Mouse (Mus musculus) cortical plate, adult 2 months (tissue): ENCODE data around the gene Inpp5a. TPM values are rescaled to one million over a fixed set of nuclear protein-coding genes. Genes with fewer than 3 reads are reported as not detected.

Experiments
- H3K27ac ChIP-seq: fragments of 200-500 bp; 2 replicates; pipeline ENCODE4 v1.5.1; 2012; ENCODE audit warnings: low read length, control low read depth, inconsistent platforms; ENCODE audit not compliant: insufficient read depth
- H3K4me1 ChIP-seq: fragments of 200-500 bp; 2 replicates; pipeline ENCODE4 v1.6.1; 2011; ENCODE audit warnings: low read length; ENCODE audit not compliant: control insufficient read depth, insufficient read depth
- H3K4me3 ChIP-seq: fragments of 200-500 bp; 2 replicates; pipeline ENCODE4 v1.5.1; 2011; ENCODE audit warnings: mild to moderate bottlenecking, low read length, control low read depth; ENCODE audit not compliant: insufficient read depth
- CTCF ChIP-seq: fragments of 200-500 bp; IDR thresholded peaks from 2 replicates; pipeline ENCODE4 v1.5.1; 2011; ENCODE audit warnings: mild to moderate bottlenecking, control low read depth, low read length; ENCODE audit not compliant: insufficient read depth; ENCODE audit errors: extremely low read depth
- POLR2A ChIP-seq: fragments of 200-500 bp; IDR thresholded peaks from 2 replicates; pipeline ENCODE4 v1.6.1; 2011; ENCODE audit warnings: mild to moderate bottlenecking, low read length, control low read depth; ENCODE audit not compliant: insufficient read depth; ENCODE audit errors: extremely low read depth
- polyA plus RNA-seq: library from polyadenylated mRNA; depleted of rRNA; stranded (reverse); fragments of >200 nt; gene quantifications from 2 replicates; pipeline ENCODE4 v1.2.3, GENCODE M21; 2012

Gene Inpp5a
- polyA plus RNA-seq, 1 experiment, result 27.8 TPM

DNA sequence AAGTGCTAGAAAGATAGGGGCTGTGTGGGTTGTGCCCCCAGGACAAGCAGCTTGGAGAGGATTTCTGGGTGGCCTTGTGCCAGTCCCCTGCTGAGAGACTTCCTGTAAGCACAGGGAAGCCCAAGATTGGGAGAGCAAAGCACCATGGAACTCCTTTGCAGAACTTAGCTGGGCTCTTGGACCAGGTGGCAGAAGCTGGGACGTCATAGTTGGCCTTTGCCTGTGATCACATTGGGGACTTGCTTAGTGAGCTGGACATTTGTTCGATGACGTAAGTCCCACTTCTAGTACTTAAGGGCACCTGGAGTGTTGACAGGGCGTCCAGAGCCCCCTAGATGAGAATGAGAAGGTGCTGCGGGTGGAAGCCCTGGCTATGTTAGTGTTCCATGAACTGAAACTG, 62.8 kb downstream of the Inpp5a start:
- H3K4me3 ChIP-seq, result no peak overlapping the region
- peaks cover 12% of the 10 kb centered on the region for H3K4me1 ChIP-seq
- TF ChIP-seq POLR2A, result no peak
- no peak for TF ChIP-seq CTCF
- H3K27ac ChIP-seq, result no peak overlapping the region

DNA sequence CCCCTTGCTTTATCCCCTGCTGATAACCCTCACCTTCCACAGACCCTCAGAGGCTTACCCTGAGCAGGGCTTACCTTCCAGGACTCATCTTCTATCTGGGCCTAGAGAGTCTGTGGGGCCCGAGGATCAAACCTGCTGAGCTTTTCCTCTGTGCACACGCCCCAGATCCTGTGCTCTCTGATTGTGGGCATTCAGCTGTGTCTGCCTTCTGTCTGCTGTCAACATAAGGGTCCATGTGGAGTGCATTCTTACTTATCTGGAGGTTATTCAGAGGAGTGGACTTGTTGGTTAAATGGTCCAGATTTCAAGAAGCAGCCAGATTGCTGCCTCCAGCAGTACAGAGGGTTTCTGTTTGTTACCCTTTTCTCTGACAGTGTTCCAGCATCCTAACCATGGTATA, 63.3 kb downstream of the Inpp5a start:
- Histone ChIP-seq H3K27ac (no peak overlapping the region), H3K4me1 (peaks cover 14% of the 10 kb centered on the region), H3K4me3 (no peak overlapping the region)
- no peak for TF ChIP-seq POLR2A
- TF ChIP-seq CTCF, result no peak

DNA sequence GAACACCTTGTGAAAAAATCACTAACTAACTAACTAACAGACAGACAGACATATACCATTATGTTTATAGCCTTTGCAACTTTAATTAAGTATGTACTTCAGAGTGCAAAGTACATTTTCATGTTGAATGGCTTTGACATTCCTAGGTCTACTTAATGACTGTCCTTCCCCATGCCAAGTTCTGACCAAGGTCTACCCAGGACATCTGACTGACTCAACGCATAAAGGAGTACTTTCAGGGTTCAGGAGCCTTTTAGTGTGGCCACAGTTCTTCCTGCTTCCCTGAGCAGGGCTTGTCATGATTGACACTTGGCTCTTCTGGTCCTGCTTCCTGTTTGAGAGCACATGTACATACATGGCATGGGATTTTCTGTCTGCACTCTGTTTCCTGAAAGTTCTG, 64.3 kb downstream of the Inpp5a start:
- Histone ChIP-seq H3K4me1 (peaks cover 15% of the 10 kb centered on the region), H3K4me3 (no peak overlapping the region), H3K27ac (no peak overlapping the region)
- TF ChIP-seq CTCF (no peak), POLR2A (no peak)

DNA sequence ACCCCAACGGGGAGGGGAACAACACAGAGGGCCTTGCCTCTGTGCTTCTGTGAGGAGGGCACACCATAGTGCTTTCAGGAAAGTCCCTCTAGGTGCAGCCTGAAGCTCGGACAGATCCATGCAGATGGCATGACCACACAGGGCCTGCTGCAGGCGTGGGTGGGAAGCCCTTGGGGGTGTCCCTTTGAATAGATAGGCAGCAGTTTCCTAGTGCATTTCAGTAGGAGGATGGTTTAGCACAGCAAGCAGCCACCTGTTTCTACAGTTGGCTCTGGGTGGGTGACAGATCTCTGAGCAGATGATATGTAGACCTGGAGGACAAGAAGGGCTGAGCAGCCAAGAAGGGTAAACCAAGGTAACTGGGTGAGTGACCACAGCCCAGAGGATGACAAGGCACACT, 65.4 kb downstream of the Inpp5a start:
- TF ChIP-seq POLR2A (no peak), CTCF (no peak)
- Histone ChIP-seq H3K4me1 (peaks cover 15% of the 10 kb centered on the region), H3K27ac (no peak overlapping the region), H3K4me3 (no peak overlapping the region)

DNA sequence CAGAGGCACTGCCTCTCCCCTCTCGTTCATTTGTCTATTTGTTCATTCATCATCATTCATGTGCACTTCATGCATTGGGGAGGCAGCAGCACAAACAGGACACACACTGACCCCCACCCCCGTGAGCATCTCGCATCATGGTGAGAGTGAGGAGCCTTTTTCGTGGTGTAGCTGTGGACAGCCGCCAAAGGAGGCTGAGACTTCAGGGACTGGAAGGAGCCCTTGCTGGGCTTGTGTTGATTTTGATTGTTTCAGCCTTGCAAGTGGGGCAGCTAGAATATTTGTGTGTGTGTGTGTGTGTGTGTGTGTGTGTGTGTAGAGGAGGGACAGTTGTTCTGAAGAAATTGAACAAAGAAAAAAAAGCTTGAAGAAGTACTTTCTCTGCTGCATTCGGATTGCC, 67.8 kb downstream of the Inpp5a start:
- Histone ChIP-seq H3K4me3 (no peak overlapping the region), H3K4me1 (peaks cover 5% of the 10 kb centered on the region; the same call in 1 of the 2 replicates), H3K27ac (no peak overlapping the region)
- no peak for TF ChIP-seq CTCF
- TF ChIP-seq POLR2A, result no peak

DNA sequence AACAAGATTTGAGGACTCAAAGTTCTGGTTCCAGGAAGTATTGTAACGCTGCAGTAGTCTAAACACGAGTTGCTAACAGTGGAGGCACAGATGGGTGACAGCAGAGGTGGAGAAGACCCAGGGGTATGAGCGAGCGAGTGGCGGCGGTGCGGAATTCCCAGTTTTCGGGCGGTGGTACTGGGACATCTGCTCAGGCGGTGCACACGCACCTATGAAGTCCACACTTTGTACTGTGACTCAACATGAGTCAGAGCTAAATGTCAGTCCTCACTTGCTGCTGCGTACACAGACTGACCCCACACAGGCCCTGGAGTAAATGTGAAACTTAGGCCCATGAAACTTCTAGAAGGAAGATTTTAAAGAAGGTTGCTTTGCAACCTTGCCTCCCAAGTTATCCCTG, 72.4 kb downstream of the Inpp5a start:
- Histone ChIP-seq H3K4me1 (peaks cover 5% of the 10 kb centered on the region; the same call in 1 of the 2 replicates), H3K27ac (no peak overlapping the region), H3K4me3 (no peak overlapping the region)
- TF ChIP-seq POLR2A, result no peak
- no peak for TF ChIP-seq CTCF

DNA sequence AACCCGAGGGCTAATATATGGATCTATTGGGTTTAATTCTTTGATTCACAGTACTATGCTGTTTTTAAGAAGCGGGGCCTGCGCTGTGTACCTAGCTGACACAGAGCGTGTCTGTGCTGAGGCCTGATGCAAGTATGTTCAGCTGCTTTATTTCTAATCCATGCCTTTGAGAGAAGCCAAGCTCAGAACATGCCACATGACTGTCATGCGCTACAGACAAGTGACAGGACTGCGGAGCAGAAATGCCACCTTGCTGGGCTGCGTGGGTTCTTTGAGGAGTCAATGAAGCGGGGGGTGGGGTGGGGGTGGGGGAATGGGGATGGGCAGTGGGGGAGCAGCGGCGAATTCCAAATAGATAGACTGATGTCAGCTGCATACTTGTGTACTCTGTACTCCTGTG, 73.2 kb downstream of the Inpp5a start:
- Histone ChIP-seq H3K27ac (no peak overlapping the region), H3K4me3 (no peak overlapping the region), H3K4me1 (peaks cover 2% of the 10 kb centered on the region; the same call in 1 of the 2 replicates)
- no peak for TF ChIP-seq CTCF
- TF ChIP-seq POLR2A, result no peak

DNA sequence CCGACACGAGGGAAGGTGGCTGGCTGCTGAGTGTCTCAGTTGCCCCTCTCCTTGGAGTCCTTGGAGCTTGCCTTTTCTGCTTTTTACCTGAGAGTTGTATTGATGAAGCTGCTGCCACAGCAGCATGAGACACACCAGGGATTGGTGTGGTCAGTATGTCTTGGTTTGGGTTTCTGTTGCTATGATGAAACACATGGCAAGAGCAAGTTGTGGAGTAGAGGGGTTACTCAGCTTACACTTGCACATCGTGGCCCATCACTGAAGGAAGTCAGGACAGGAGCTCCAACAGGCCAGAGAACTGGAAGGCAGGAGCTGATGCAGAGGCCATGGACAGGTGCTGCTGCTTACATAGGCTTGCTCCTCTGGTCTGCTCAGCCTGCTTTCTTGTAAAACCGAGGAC, 76.6 kb downstream of the Inpp5a start:
- H3K27ac ChIP-seq, result no peak overlapping the region
- no peak overlapping the region for H3K4me3 ChIP-seq
- no peak for TF ChIP-seq CTCF
- TF ChIP-seq POLR2A, result no peak
- H3K4me1 ChIP-seq, result no peaks in the 10 kb centered on the region

DNA sequence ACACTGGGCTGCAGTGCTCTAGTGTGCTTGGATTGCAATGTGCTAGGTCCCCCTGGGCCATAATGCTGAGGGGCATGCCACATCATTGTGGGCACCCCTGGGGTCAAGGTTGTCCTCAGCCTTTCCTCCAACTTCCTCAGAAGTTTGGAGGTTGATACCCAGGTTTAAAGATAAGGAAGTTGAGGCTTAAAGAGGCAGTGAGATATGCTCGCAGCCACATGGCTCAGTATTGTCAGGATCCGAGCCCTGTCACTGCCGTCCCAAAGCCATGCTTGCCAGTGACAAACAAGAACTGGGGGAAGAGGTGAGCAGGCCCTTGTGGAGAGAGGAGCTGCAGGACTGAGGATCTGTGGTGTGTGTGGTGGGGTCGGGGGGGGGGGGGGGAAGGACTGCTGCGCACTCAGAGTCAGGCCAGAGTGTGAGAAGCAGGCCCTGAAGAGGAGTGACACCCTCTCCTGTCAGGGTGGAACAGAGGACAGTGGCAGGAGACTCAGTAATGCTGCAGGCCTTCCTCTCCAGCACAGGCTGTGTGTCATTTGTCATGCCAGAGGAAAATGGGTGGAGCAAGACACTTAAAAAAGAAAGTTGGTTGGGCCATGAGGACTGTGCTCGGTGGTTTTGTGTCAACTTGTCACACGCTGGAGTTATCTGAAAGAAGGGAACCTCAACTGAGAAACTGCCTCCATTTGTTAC, 77.7 kb downstream of the Inpp5a start:
- Histone ChIP-seq H3K4me1 (peaks cover 2% of the 10 kb centered on the region; the same call in 1 of the 2 replicates), H3K4me3 (no peak overlapping the region), H3K27ac (no peak overlapping the region)
- TF ChIP-seq POLR2A (no peak), CTCF (no peak)

DNA sequence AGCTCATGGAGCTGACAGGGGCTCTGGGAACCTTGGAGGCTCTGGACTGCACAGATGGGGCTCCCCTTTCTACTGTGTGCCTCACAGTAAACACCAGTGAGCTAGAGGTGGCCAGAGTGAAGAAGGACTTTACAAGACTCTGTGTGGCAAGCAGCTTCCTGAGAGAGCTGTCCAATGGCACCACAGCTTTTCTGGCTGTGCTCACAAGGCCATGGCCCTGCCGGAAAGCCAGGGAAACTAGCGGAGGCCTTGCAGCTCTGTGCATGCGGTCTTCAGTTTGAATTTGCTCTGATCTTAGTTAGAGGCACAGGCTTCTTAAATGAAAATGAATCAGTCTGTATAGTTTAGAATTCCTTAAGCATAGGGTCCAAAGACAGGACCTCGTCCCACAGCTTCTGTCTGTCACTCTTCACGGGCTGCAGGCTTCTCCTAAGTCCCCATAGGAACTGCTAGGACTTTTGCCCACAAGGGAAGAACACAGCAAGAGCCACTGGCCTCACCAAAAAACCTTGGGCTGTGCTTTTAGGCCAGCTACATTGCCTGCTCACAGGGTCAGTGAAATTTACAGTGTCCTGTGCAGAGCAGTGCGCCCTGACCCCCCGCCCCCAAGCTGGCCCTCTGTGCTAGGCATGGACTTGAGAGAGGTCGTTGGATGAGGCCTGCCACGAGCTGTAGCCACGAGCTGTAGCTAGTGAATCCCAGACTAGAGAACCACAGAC, 78.4 kb downstream of the Inpp5a start:
- Histone ChIP-seq H3K27ac (no peak overlapping the region), H3K4me3 (no peak overlapping the region), H3K4me1 (peaks cover 6% of the 10 kb centered on the region)
- TF ChIP-seq POLR2A, result no peak
- no peak for TF ChIP-seq CTCF
